Mouse (Mus musculus): ENCODE results near the gene Prelp. TPM values are rescaled to one million over a fixed set of nuclear protein-coding genes. Genes with fewer than 3 reads are reported as not detected.
A peak's percentile ranks its signal among the peaks of the same experiment; 100 is the strongest.

Prelp gene
- polyA plus RNA-seq, 1 experiment from 2014 or later = 0.56 TPM

GRCm38 (mm10) chr1:133929980-133930379 lies 8.8 kb upstream of the Prelp start:
- WGBS = 59% methylated on average over 3 of the region's 3 CpGs
- no peak for DNase-seq (ENCODE audit: low spot score)
- no peaks in the 10 kb centered on the region for H3K27me3 ChIP-seq (ENCODE audit: low read depth, poor library complexity, severe bottlenecking)
- no peak overlapping the region for H3K27ac ChIP-seq
- peaks cover 19% of the 10 kb centered on the region for H3K4me1 ChIP-seq
- H3K36me3 ChIP-seq = no peaks in the 10 kb centered on the region
- no peaks in the 10 kb centered on the region for H3K9me3 ChIP-seq (replicated peaks)
- H3K4me3 ChIP-seq = no peak overlapping the region

- no peak overlapping the region for H3K27ac ChIP-seq
- no peaks in the 10 kb centered on the region for H3K36me3 ChIP-seq
- 95% methylated on average over 3 of the region's 3 CpGs for WGBS
- no peak overlapping the region for H3K4me3 ChIP-seq
- DNase-seq (ENCODE audit: low spot score) = no peak
- H3K9me3 ChIP-seq (replicated peaks) = no peaks in the 10 kb centered on the region
- 0 out of 2 replicates have a peak, but pooled peaks cover 9% of the 10 kb centered on the region for H3K27me3 ChIP-seq (ENCODE audit: low read depth, poor library complexity, severe bottlenecking)
- peaks cover 25% of the 10 kb centered on the region for H3K4me1 ChIP-seq
Observed at GRCm38 (mm10) chr1:133925223-133925622, 4.0 kb upstream of the Prelp start.

DNA sequence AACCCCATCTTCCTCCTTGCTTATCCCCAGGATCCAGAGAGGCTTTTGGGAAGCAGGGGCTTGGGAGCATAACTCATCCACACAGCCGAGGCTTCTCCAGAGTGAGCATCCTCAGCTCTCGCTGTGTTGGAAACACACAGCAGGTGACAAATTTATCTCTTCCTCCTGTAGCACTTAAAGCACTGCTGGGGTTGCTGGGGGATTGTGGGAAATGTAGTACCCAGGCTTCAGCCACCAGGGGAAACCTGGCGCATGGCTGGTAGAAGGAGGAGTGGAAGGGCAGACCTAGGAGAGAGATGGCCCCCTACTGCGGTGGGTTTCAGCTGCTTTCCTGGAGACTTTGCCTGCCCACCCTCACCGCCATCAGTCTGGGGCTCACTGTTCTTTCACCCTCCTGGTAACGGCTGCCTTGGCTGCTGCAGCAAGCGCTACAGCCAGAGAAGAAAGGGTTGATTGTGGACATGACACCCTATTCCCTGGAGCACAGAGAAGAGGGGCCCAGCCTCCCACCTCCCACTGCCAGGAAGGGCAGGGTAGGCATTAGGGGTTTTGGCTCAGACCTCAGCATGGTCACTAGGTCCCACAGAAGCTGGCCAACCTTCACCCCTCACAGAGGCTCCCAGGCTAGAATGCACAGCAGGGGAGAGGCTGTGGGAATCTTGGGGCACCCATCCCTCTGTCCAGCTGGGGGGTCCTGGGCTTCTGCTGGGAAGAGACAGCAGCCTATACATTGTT lies 3.1 kb upstream of the Prelp start:
- Histone ChIP-seq H3K4me1 (peaks cover 29% of the 10 kb centered on the region), H3K9me3 (replicated peaks) (no peaks in the 10 kb centered on the region), H3K27ac (peak overlapping the region; percentile 47), H3K4me3 (no peak overlapping the region), H3K36me3 (no peaks in the 10 kb centered on the region), H3K27me3 (ENCODE audit: low read depth, poor library complexity, severe bottlenecking) (peaks cover 19% of the 10 kb centered on the region; the same call in 1 of the 2 replicates)
- peak; percentile 48 for DNase-seq (ENCODE audit: low spot score)
- 29% methylated on average over 7 of the region's 7 CpGs for WGBS

- WGBS = 95% methylated on average over 5 of the region's 5 CpGs
- no peak overlapping the region for H3K4me3 ChIP-seq
- peaks cover 29% of the 10 kb centered on the region; the same call in 1 of the 2 replicates for H3K27me3 ChIP-seq (ENCODE audit: low read depth, poor library complexity, severe bottlenecking)
- no peak for DNase-seq (ENCODE audit: low spot score)
- H3K9me3 ChIP-seq (replicated peaks) = no peaks in the 10 kb centered on the region
- peaks cover 31% of the 10 kb centered on the region for H3K4me1 ChIP-seq
- H3K36me3 ChIP-seq = no peaks in the 10 kb centered on the region
- 0 out of 2 replicates have a peak overlapping the region, but pooled peaks have one; percentile 17 for H3K27ac ChIP-seq
Observed at GRCm38 (mm10) chr1:133923071-133923470, 1.9 kb upstream of the Prelp start.

- Histone ChIP-seq H3K9me3 (replicated peaks) (no peaks in the 10 kb centered on the region), H3K27me3 (ENCODE audit: low read depth, poor library complexity, severe bottlenecking) (peaks cover 35% of the 10 kb centered on the region; the same call in 1 of the 2 replicates), H3K4me1 (peaks cover 38% of the 10 kb centered on the region), H3K4me3 (no peak overlapping the region), H3K36me3 (no peaks in the 10 kb centered on the region), H3K27ac (peak overlapping the region; percentile 69)
- no peak for DNase-seq (ENCODE audit: low spot score)
- WGBS = 60% methylated on average over 3 of the region's 3 CpGs
Observed at GRCm38 (mm10) chr1:133920876-133921275, 338 bp downstream of the Prelp start.

- DNase-seq (ENCODE audit: low spot score) = no peak
- no peak overlapping the region for H3K4me3 ChIP-seq
- no peaks in the 10 kb centered on the region for H3K9me3 ChIP-seq (replicated peaks)
- H3K36me3 ChIP-seq = no peaks in the 10 kb centered on the region
- WGBS = 72% methylated on average over 3 of the region's 3 CpGs
- peaks cover 35% of the 10 kb centered on the region; the same call in 1 of the 2 replicates for H3K27me3 ChIP-seq (ENCODE audit: low read depth, poor library complexity, severe bottlenecking)
- no peak overlapping the region for H3K27ac ChIP-seq
- H3K4me1 ChIP-seq = peaks cover 38% of the 10 kb centered on the region
Observed at GRCm38 (mm10) chr1:133920401-133920800, 813 bp downstream of the Prelp start.

- Histone ChIP-seq H3K4me1 (peaks cover 31% of the 10 kb centered on the region), H3K27me3 (ENCODE audit: low read depth, poor library complexity, severe bottlenecking) (peaks cover 35% of the 10 kb centered on the region; the same call in 1 of the 2 replicates), H3K9me3 (replicated peaks) (no peaks in the 10 kb centered on the region), H3K4me3 (no peak overlapping the region), H3K27ac (peak overlapping the region; percentile 22), H3K36me3 (no peaks in the 10 kb centered on the region)
- no peak for DNase-seq (ENCODE audit: low spot score)
- WGBS = 40% methylated on average over 6 of the region's 6 CpGs
Observed at GRCm38 (mm10) chr1:133918088-133918470, 3.1 kb downstream of the Prelp start.

DNA sequence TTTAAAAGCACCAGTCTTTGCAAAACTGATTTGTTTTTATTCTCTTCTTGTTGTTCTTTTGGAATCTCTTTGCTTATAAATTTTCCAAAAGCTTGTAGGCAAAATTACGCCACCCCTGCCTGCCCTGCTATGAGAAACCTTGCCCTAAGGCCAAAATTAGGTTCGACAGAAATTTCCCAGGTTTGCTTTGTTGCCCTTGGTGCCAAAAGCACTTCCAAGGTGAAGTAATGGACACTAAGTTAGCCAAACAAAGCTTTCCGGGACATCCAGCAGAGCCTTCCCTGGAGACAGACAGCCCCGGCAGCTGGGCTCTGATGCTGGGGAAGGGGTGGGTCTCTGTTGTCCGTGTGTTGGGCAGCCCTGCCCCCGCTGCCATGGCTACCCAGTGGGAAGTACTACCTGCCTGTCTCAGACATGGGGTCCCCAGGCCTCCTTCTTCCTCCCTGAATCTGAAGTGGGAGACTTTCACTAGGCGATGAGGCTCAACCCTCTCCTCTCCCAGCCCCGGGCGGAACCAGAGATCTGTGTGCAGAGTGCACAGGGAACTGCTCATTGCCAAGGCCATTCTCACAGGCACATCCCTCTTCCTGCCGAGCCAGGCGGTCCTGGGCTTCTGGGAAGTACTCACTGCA lies 3.6 kb downstream of the Prelp start:
- Histone ChIP-seq H3K9me3 (replicated peaks) (no peaks in the 10 kb centered on the region), H3K4me3 (no peak overlapping the region), H3K36me3 (no peaks in the 10 kb centered on the region), H3K27me3 (ENCODE audit: low read depth, poor library complexity, severe bottlenecking) (peaks cover 35% of the 10 kb centered on the region; the same call in 1 of the 2 replicates), H3K27ac (peak overlapping the region; percentile 22), H3K4me1 (peaks cover 31% of the 10 kb centered on the region)
- DNase-seq (ENCODE audit: low spot score) = no peak
- WGBS = 33% methylated on average over 11 of the region's 11 CpGs

- no peak overlapping the region for H3K4me3 ChIP-seq
- DNase-seq (ENCODE audit: low spot score) = no peak
- H3K27me3 ChIP-seq (ENCODE audit: low read depth, poor library complexity, severe bottlenecking) = peaks cover 37% of the 10 kb centered on the region
- peaks cover 18% of the 10 kb centered on the region for H3K4me1 ChIP-seq
- H3K36me3 ChIP-seq = no peaks in the 10 kb centered on the region
- WGBS = 65% methylated on average over 8 of the region's 8 CpGs
- no peak overlapping the region for H3K27ac ChIP-seq
- no peaks in the 10 kb centered on the region for H3K9me3 ChIP-seq (replicated peaks)
Observed at GRCm38 (mm10) chr1:133915723-133916355, 5.4 kb downstream of the Prelp start.

DNA sequence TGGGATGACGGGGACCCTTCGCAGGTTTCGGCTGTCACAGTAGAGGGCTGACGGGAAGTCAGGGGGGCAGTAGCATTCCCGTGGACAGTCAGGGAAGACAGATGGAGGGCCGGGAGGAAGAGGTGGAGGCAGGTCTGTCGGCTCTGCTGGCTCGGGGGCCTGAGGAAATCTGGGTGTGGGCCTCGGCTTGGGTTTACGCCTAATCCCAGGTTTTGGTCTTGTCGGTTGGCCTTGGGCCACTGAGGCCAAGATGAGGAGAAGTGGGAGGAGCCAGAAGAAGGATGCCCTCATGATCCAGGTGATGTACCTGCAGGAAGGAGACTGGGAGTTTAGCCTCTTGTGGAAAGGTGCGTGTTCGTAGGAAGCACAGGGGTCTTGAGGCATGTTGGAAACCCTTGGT lies 6.1 kb downstream of the Prelp start:
- 86% methylated on average over 13 of the region's 13 CpGs for WGBS
- peaks cover 12% of the 10 kb centered on the region for H3K4me1 ChIP-seq
- no peak for DNase-seq (ENCODE audit: low spot score)
- peaks cover 37% of the 10 kb centered on the region for H3K27me3 ChIP-seq (ENCODE audit: low read depth, poor library complexity, severe bottlenecking)
- H3K27ac ChIP-seq = no peak overlapping the region
- no peak overlapping the region for H3K4me3 ChIP-seq
- no peaks in the 10 kb centered on the region for H3K36me3 ChIP-seq
- no peaks in the 10 kb centered on the region for H3K9me3 ChIP-seq (replicated peaks)

- Histone ChIP-seq H3K27ac (no peak overlapping the region), H3K4me1 (peaks cover 20% of the 10 kb centered on the region), H3K9me3 (replicated peaks) (no peaks in the 10 kb centered on the region), H3K4me3 (no peak overlapping the region), H3K27me3 (ENCODE audit: low read depth, poor library complexity, severe bottlenecking) (peaks cover 37% of the 10 kb centered on the region), H3K36me3 (no peaks in the 10 kb centered on the region)
- 86% methylated on average over 6 of the region's 6 CpGs for WGBS
- no peak for DNase-seq (ENCODE audit: low spot score)
Observed at GRCm38 (mm10) chr1:133913018-133913417, 8.2 kb downstream of the Prelp start.

- H3K27ac ChIP-seq = no peak overlapping the region
- peak; percentile 83 for DNase-seq (ENCODE audit: low spot score)
- WGBS = 27% methylated on average over 4 of the region's 4 CpGs
Observed at GRCm38 (mm10) chr1:133911456-133911855, 9.8 kb downstream of the Prelp start.

GRCm38 (mm10) chr1:133911008-133911407 lies 10.2 kb downstream of the Prelp start:
- Histone ChIP-seq H3K9me3 (replicated peaks) (no peaks in the 10 kb centered on the region), H3K36me3 (no peaks in the 10 kb centered on the region), H3K27ac (no peak overlapping the region), H3K4me3 (no peak overlapping the region), H3K27me3 (ENCODE audit: low read depth, poor library complexity, severe bottlenecking) (peaks cover 50% of the 10 kb centered on the region), H3K4me1 (peaks cover 33% of the 10 kb centered on the region)
- DNase-seq (ENCODE audit: low spot score) = no peak
- 70% methylated on average over 4 of the region's 4 CpGs for WGBS

More at GRCm38 (mm10) chr1:133911456-133911855, 9.8 kb downstream of the Prelp start:
- H3K4me1 ChIP-seq = peaks cover 29% of the 10 kb centered on the region
- no peaks in the 10 kb centered on the region for H3K9me3 ChIP-seq (replicated peaks)
- H3K4me3 ChIP-seq = no peak overlapping the region
- H3K27me3 ChIP-seq (ENCODE audit: low read depth, poor library complexity, severe bottlenecking) = peaks cover 47% of the 10 kb centered on the region
- no peaks in the 10 kb centered on the region for H3K36me3 ChIP-seq

Measured in limb, embryonic 10.5 days (tissue).